Mouse (Mus musculus) embryonic fibroblast, embryonic 13.5 days (primary cell): ENCODE measurements around the gene Vps29.

ENCODE experiments used
- CTCF ChIP-seq: IDR thresholded peaks from 2 replicates; pipeline ENCODE4 v1.5.1; 2011; ENCODE audit warnings: mild to moderate bottlenecking, control low read depth, low read length, moderate library complexity, borderline replicate concordance; ENCODE audit not compliant: insufficient read depth
- POLR2A ChIP-seq: IDR thresholded peaks from 2 replicates; pipeline ENCODE4 v1.6.1; 2011; ENCODE audit warnings: low read depth, mild to moderate bottlenecking, control low read depth, low read length, moderate library complexity

GRCm38 (mm10) chr5:122391786-122392180 lies 37.6 kb downstream of the Vps29 start, which contains the start of gene Arpc3:
- TF ChIP-seq CTCF = peak; percentile 98
- peak; percentile 78 for TF ChIP-seq POLR2A
